Mouse (Mus musculus) layer of hippocampus, adult 11-12 months (tissue): ENCODE results near the gene Cdh13.
A peak's percentile ranks its signal among the peaks of the same experiment; 100 is the strongest.

Experiments
- DNase-seq: peaks from one replicate; pipeline ENCODE4 v3.0.0; 2022; ENCODE audit warnings: low spot score

The Cdh13 gene

GRCm38 (mm10) chr8:118448011-118448410 is 164.5 kb downstream of the Cdh13 start:
- no peak for DNase-seq

- DNase-seq = no peak
These were observed 169.0 kb downstream of the Cdh13 start for GRCm38 (mm10) chr8:118452445-118453103.

GRCm38 (mm10) chr8:118455245-118455644 is 171.7 kb downstream of the Cdh13 start:
- DNase-seq = no peak

- DNase-seq = no peak
These were observed 181.9 kb downstream of the Cdh13 start for GRCm38 (mm10) chr8:118465330-118465948.

- no peak for DNase-seq
These were observed 194.1 kb downstream of the Cdh13 start for GRCm38 (mm10) chr8:118477587-118477986.

GRCm38 (mm10) chr8:118488735-118489134 is 205.2 kb downstream of the Cdh13 start:
- DNase-seq = no peak

- DNase-seq = no peak
These were observed 219.0 kb downstream of the Cdh13 start for GRCm38 (mm10) chr8:118502509-118502908.

- DNase-seq = no peak
These were observed 225.9 kb downstream of the Cdh13 start for GRCm38 (mm10) chr8:118509426-118509825.

GRCm38 (mm10) chr8:118513259-118513658 is 229.7 kb downstream of the Cdh13 start:
- no peak for DNase-seq

GRCm38 (mm10) chr8:118515616-118516015 is 232.1 kb downstream of the Cdh13 start:
- DNase-seq = no peak

GRCm38 (mm10) chr8:118517071-118517470 is 233.5 kb downstream of the Cdh13 start:
- DNase-seq = peak; percentile 26

GRCm38 (mm10) chr8:118518030-118518741 is 234.7 kb downstream of the Cdh13 start:
- peak; percentile 16 for DNase-seq

GRCm38 (mm10) chr8:118518742-118519102 is 235.2 kb downstream of the Cdh13 start:
- no peak for DNase-seq

- DNase-seq = no peak
These were observed 240.4 kb downstream of the Cdh13 start for GRCm38 (mm10) chr8:118523922-118524321.

- DNase-seq = no peak
These were observed 255.5 kb downstream of the Cdh13 start for GRCm38 (mm10) chr8:118538816-118539558.

GRCm38 (mm10) chr8:118539559-118539819 is 256.0 kb downstream of the Cdh13 start:
- DNase-seq = no peak

GRCm38 (mm10) chr8:118539941-118540340 is 256.4 kb downstream of the Cdh13 start:
- peak; percentile 14 for DNase-seq

GRCm38 (mm10) chr8:118552397-118552796 is 268.9 kb downstream of the Cdh13 start:
- no peak for DNase-seq

GRCm38 (mm10) chr8:118552842-118553241 is 269.3 kb downstream of the Cdh13 start:
- no peak for DNase-seq

GRCm38 (mm10) chr8:118564024-118564423 is 280.5 kb downstream of the Cdh13 start:
- no peak for DNase-seq

- DNase-seq = no peak
These were observed 281.7 kb downstream of the Cdh13 start for GRCm38 (mm10) chr8:118565186-118565585.

- DNase-seq = no peak
These were observed 282.6 kb downstream of the Cdh13 start for GRCm38 (mm10) chr8:118565887-118566747.
